Mouse (Mus musculus) cerebellum, adult 2 months (tissue): Measurements from ENCODE around the gene Rp2.

Source experiments
- CTCF ChIP-seq: fragments of 200-500 bp; IDR thresholded peaks from 2 replicates; pipeline ENCODE4 v1.5.1; 2011; ENCODE audit warnings: low read depth, mild to moderate bottlenecking, control low read depth, low read length, moderate library complexity, borderline replicate concordance; ENCODE audit not compliant: insufficient read depth
- POLR2A ChIP-seq: fragments of 200-500 bp; IDR thresholded peaks from 2 replicates; pipeline ENCODE4 v1.6.1; 2011; ENCODE audit warnings: low read length, control low read depth, borderline replicate concordance; ENCODE audit not compliant: insufficient read depth

DNA sequence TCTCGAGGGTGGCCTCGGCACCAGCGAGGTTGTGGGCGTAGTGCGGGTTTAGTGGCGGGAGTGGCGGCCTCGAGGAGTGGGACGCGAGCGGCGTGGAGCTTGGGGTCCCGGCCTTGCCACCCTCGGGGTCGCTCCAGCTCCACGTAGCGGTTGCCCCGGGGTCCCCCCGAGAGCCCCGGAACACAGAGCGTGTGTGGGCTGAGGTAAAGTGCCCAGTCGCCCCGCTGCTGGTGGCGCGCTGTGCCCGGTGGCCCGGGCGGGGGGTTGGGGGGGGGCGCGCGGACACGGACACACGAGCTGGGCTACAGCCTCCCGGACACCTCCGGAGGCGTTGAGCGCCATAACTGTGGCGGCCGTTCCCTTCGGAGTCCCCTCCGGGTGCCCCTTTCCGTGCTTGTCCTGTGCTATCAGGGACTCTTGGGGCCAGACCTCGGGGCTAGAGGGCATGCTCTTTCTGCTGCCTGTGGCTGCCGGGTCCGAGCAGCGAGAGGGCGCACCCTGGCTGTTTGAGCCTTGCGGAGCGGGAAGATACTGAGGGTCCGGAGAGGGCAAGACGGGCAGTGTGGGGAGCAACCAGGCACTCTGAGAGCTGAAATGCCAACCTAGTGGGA, 61.7 kb downstream of the Rp2 start:
- TF ChIP-seq CTCF (no peak), POLR2A (no peak)
